In genomic region chr7:73055891-73056290, GRCm38 (mm10) we compare ENCODE assay signal across 19 mouse cellular contexts.
"Had no signal": no experiment of that assay in that cellular context is flagged by ENCODE, and none has a peak within 500 bp of the region (broad histone marks: within the 10 kb centered on the region; RNA-seq: fewer than 3 reads in every experiment).

No protein-coding gene starts in this region.

- H3K9me3 ChIP-seq: midbrain, embryonic 10.5 days; midbrain, embryonic 12.5 days; neural tube, embryonic 13.5 days; neural tube, embryonic 15.5 days had no signal

- H3K36me3 ChIP-seq: midbrain, embryonic 10.5 days; midbrain, embryonic 12.5 days; neural tube, embryonic 13.5 days; neural tube, embryonic 15.5 days had no signal

- H3K27me3 ChIP-seq: midbrain, embryonic 12.5 days; neural tube, embryonic 13.5 days; neural tube, embryonic 15.5 days had no signal

- H3K4me1 ChIP-seq: midbrain, embryonic 10.5 days; midbrain, embryonic 12.5 days; neural tube, embryonic 13.5 days; neural tube, embryonic 15.5 days had no signal

- H3K4me3 ChIP-seq: midbrain, embryonic 10.5 days; midbrain, embryonic 12.5 days; myocyte; neural tube, embryonic 13.5 days; neural tube, embryonic 15.5 days had no signal

- DNase-seq: lung, adult 18-20 months; lung, embryonic 14.5 days; lung, postnatal 10 days; lung, postnatal 4 days; midbrain, embryonic 14.5 days; retina, postnatal 1 day; right cerebral cortex, adult 18-20 months; right cerebral cortex, postnatal 25 days; right cerebral cortex, postnatal 4 days; spleen, adult 18-20 months; thymus, adult 18-20 months; thymus, postnatal 14 days; thymus, postnatal 36 days had no signal

- H3K4me2 ChIP-seq: lung, embryonic 14.5 days; midbrain, embryonic 12.5 days; neural tube, embryonic 13.5 days; neural tube, embryonic 15.5 days had no signal

- H3K9ac ChIP-seq: lung, embryonic 14.5 days; midbrain, embryonic 12.5 days; neural tube, embryonic 13.5 days; neural tube, embryonic 15.5 days had no signal

- H3K27ac ChIP-seq: midbrain, embryonic 10.5 days; midbrain, embryonic 12.5 days; neural tube, embryonic 13.5 days; neural tube, embryonic 15.5 days had no signal

- ATAC-seq: midbrain, embryonic 16.5 days had no signal
